Mouse (Mus musculus) ES-Bruce4 (cell line): Measurements from ENCODE around the gene Was.

Experiments used
- CTCF ChIP-seq: IDR thresholded peaks from one replicate; pipeline ENCODE4 v1.8.1; 2011; ENCODE audit warnings: low read depth, low read length
- POLR2A ChIP-seq: IDR thresholded peaks from one replicate; pipeline ENCODE4 v1.8.1; 2011; ENCODE audit warnings: low read length; ENCODE audit not compliant: insufficient read depth

DNA sequence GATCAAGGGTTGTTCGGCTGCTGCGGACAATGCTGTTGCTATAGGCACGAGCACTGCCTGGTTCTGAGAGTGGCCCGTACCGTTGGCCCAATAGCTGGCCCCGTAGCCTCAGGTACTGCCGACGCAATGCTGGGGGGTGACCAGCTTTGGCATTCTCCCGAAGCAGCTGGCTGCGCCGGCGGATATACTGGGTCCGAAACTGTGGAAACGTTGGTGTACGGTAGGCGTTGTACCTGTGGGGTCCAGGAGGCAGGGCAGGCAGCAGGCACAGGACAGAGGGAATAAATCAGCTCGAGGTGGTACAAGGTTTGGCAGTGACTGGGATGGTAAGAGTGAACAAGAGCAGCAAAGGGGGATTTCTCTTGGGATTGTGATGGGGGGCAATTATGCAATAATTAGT is 41.1 kb upstream of the Was start:
- TF ChIP-seq POLR2A (no peak), CTCF (no peak)
